Mouse (Mus musculus): ENCODE measurements around the gene Atrnl1.

Gene Atrnl1

DNA sequence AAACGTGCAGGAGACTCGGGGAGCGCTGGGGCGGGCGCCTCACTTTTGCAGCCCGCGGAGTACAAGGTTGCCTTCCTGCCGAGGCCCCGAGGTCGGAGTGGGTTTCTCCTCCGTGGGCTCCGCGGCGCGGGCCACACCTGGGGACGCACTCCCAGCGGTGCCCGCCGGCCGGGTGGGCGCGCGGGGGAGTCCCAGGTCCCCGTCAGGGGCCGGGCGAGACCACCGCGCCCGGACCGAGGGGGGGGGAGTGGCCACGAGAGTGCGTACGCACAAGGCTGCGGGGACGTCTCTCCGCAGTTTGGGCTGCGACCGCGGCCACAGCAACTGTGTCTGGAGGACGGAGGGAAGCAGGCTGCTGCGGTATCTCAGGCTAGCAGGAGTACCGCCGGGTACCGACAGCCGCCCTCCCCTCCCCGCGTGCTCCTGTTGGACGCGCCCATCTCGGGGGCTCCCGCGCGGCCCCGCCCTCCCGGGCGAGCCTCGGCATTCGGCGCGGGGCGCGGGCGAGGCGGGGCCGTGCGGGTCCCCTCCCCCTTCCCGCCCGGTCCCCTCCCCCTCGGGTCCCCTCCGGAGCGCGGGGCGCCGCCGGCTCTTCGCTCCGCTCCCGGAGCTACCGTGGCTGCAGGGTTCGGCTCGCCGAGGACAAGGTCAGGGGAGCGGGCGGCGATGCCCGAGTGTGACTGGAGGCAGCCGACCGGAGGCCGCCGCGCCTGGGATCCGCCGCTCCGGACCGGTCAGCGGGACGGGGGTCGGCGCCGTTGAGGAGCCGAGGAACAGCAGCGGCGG is at the start of gene Atrnl1:
Gene Atrnl1 (plus strand): TSS at position 559 of the 786 bp plus-strand sequence.
- in situ Hi-C loops (cut with MboI), result no loop called here

DNA sequence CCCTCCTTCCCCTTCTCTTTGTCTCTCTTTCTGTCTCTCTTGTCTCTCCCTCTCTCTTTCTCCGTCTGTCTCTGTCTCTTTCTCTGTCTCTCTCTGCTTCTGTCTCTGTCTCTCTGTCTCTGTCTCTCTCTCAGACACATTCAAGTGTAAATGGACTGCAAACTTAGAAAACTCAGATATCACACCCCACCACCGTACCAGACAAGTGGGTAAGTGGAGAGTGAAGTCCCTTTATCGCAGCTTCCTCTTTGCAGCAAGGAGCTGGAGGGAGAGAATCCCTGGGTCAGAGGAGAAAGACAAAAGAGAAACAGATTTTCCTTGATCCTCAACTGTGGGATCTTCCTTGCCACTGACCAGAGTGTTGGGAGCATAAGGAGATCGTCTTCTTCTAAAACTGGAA is 49.3 kb upstream of the Atrnl1 start:
- in situ Hi-C loops (cut with MboI), result no loop called here

GRCm38 (mm10) chr19:57569040-57569439 is 41.8 kb upstream of the Atrnl1 start:
- in situ Hi-C loops (cut with MboI), result no loop called here

GRCm38 (mm10) chr19:57572360-57573237 is 38.2 kb upstream of the Atrnl1 start:
- in situ Hi-C loops (cut with MboI), result no loop called here

DNA sequence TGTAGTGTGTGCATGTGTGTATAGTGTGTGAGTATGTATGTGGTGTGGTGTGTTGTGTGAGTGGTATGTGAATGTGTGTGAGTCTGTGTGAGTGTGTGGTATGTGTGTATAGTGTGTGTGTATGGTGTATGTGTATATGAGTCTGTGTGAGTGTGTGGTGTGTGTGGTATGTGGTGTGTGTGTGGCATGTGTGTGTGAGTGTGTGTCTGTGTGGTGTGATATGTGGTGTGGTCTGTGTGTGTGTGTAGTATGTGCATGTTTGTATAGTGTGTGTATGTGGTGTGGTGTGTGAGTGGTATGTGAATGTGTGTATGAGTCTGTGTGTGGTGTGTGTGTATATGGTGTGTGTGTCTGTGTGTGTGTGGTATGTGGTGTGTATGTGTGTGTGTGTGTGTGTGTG is 37.4 kb upstream of the Atrnl1 start:
- in situ Hi-C loops (cut with MboI), result no loop called here

DNA sequence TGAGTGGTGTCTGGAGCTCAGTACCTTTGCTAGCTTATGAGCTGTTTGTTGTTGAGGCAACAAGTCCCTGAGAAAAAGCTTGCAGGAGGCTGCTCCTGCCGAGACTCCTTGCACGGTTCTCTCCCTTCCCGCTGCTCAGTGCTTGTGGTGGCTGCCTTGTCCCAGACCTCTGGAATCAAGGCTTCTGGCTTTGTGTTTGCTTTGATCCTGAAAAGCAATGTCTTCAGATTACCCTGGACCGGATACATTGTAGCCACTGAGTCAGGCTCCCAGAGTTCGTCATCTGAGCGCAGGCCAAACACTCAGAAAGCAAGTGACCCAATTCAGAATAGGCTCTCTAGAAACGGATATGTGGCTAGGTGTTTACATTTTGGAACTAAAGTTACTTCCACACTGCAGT is 35.8 kb upstream of the Atrnl1 start:
- in situ Hi-C loops (cut with MboI), result no loop called here

GRCm38 (mm10) chr19:57576836-57577235 is 34.0 kb upstream of the Atrnl1 start:
- in situ Hi-C loops (cut with MboI), result no loop called here

DNA sequence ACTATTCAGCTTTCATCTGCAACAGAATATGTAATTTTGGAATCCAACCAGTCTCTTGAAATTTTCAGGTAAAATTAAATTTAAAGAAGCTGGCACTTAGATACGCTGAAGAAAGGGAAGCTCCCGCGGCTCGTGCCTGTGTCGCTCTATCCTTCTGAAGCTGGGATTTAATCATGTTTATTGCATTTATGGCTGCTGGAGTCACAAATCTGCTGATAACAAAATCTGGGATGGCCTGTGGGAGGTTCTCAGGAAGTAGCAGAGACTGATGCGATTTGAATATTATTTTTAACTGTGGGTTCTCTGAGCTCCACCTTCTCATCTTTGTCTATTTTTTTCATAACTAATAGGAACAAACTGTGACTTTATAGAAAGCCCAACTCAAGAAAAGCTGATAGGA is 33.6 kb upstream of the Atrnl1 start:
- in situ Hi-C loops (cut with MboI), result no loop called here

- in situ Hi-C loops (cut with MboI), result no loop called here
Observed at GRCm38 (mm10) chr19:57580962-57581361, 29.9 kb upstream of the Atrnl1 start.

GRCm38 (mm10) chr19:57585231-57585792 is 25.5 kb upstream of the Atrnl1 start:
- in situ Hi-C loops (cut with MboI), result no loop called here

- in situ Hi-C loops (cut with MboI), result no loop called here
Observed at GRCm38 (mm10) chr19:57586172-57586571, 24.7 kb upstream of the Atrnl1 start.

DNA sequence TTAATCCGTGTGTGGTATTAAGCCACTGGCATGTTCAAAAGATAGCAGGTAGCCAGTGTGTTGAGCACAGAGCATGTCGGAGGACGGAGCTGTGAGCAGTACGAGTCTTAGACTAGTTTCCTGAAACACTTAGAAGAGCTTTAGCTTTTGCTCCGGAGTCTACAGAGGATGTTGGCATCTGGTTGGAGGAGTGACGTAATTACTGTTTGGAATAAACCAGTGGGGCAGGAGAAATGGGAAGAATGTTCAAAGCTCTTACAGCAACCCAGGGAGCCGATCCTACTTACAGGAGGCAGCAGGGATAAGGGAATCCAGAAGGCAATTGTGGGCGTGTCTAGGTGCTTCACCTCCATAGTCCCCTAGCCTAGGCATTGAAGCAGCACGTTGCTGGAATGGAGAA is 21.3 kb upstream of the Atrnl1 start:
- in situ Hi-C loops (cut with MboI), result no loop called here

- in situ Hi-C loops (cut with MboI), result no loop called here
Observed at GRCm38 (mm10) chr19:57590895-57591294, 19.9 kb upstream of the Atrnl1 start.

DNA sequence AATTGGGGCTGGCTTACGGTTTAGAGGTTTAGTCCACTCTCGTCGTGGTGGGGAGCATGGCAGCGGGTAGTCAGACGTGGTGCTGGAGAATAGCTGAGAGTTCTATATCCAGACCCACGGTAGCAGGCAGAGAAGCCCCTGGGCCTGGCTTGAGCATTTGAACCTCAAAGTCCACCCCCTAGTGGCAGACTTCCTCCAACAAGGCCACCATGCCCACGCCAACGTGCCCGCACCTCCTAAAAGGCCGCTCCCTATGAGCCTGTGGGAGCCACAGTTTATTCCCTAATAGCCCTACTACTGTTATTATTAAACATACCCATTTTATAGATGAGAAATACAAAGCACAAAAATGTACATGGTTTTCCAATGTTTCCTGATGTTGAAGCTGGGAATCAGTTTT is 19.2 kb upstream of the Atrnl1 start:
- in situ Hi-C loops (cut with MboI), result no loop called here

GRCm38 (mm10) chr19:57592355-57592754 is 18.5 kb upstream of the Atrnl1 start:
- in situ Hi-C loops (cut with MboI), result no loop called here

DNA sequence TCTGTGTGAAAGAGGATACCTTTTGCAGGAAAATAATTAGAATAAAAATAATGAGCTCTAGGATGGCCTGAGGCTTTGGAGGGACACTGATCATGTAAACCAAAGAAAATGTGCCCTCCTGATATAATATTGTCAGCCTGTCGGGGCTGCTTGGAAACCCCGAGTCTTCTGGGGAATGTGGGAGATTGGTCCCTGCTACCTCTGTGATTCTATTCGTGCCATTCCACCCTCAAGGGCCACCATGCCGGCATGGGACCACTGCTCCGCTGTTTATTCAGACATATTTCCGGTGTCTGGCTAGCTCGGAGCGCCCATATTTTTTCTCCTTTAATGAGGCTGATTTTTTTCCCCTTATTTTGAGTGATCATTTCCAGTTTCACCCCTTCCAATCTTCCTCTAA is 11.7 kb upstream of the Atrnl1 start:
- in situ Hi-C loops (cut with MboI), result no loop called here

- in situ Hi-C loops (cut with MboI), result no loop called here
Observed at GRCm38 (mm10) chr19:57600233-57600929, 10.5 kb upstream of the Atrnl1 start.

GRCm38 (mm10) chr19:57600930-57601328 is 9.9 kb upstream of the Atrnl1 start:
- in situ Hi-C loops (cut with MboI), result no loop called here

DNA sequence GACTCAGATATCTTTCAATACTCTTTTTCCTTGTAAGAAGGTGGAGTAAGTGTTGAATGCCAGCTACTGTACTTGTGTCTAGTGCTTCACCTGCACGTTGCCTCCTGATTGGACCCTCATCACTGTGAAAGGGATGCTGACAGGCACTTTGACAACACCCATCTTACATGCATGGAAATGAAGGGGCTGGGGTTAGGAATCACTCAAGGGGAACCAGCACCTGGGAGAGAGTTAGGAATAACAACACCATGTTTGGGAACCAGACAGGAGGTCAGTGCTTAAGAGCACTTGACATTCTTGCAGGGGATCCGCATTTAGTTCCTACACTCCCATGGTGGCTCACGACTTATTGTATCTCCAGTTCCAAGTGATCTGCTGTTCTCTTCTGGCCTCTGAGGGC is 7.2 kb upstream of the Atrnl1 start:
- in situ Hi-C loops (cut with MboI), result no loop called here

- in situ Hi-C loops (cut with MboI), result no loop called here
Observed at GRCm38 (mm10) chr19:57605941-57606340, 4.9 kb upstream of the Atrnl1 start.

- in situ Hi-C loops (cut with MboI), result no loop called here
Observed at GRCm38 (mm10) chr19:57606351-57606750, 4.5 kb upstream of the Atrnl1 start.
